Mouse (Mus musculus) limb, embryonic 10.5 days (tissue): ENCODE data around the gene Mybpc1. TPM values are rescaled to one million over a fixed set of nuclear protein-coding genes. Genes with fewer than 3 reads are reported as not detected.

ENCODE experiments used
- DNase-seq: peaks from one replicate; pipeline ENCODE4 v3.0.0-alpha.2; 2017; ENCODE audit warnings: low spot score
- H3K27ac ChIP-seq: fragments of 300-500 bp; sonication (generic); 2 replicates; pipeline ENCODE4 v1.5.1; 2016; ENCODE audit warnings: mild to moderate bottlenecking
- H3K27me3 ChIP-seq: fragments of 300-500 bp; sonication (generic); 2 replicates; pipeline ENCODE4 v1.6.1; 2016; ENCODE audit warnings: low read depth, mild to moderate bottlenecking; ENCODE audit not compliant: poor library complexity, severe bottlenecking
- H3K36me3 ChIP-seq: fragments of 300-500 bp; sonication (generic); 2 replicates; pipeline ENCODE4 v1.6.1; 2016; ENCODE audit warnings: mild to moderate bottlenecking, moderate library complexity
- H3K4me1 ChIP-seq: fragments of 300-500 bp; sonication (generic); 2 replicates; pipeline ENCODE4 v1.6.1; 2016
- H3K4me3 ChIP-seq: fragments of 300-500 bp; sonication (generic); 2 replicates; pipeline ENCODE4 v1.5.1; 2016; ENCODE audit warnings: mild to moderate bottlenecking, moderate library complexity
- H3K9me3 ChIP-seq: fragments of 300-500 bp; sonication (generic); replicated peaks from 2 replicates; pipeline ENCODE4 v1.6.1; 2016; ENCODE audit warnings: mild to moderate bottlenecking
- WGBS: fragments of 180-500 bp; shearing (Covaris S2); methylation state at CpG from one replicate; pipeline ENCODE4 v1.1.7; 2016; 5-methylcytosine and 5-hydroxymethylcytosine counted together
- polyA plus RNA-seq: library from polyadenylated mRNA; unstranded; fragments of >200 nt; fragmentation: Nextera tagmentation; extraction: Ambion mirVana; gene quantifications from 2 replicates; pipeline ENCODE4 v1.2.1, GENCODE M21; 2016

Gene Mybpc1
- polyA plus RNA-seq, 1 experiment from 2014 or later: 8.0 TPM

DNA sequence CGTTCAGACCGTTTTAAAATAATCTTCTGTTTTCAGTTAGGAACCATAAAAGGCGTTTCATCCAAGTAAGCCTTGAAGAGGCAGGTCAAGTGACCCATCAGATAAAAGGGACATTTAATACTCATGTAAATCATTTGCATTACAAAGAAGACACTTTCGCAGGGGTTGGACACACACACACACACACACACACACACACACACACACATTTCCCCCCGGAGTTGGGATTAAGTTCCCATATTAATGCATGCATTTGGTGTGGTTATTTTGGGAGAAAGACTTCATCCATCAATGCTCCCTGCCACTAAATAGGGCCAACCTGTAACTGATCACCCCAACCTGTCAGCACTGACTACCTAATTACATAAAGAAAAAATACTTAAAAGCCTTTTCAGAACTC is 1.7 kb downstream of the Mybpc1 start:
- WGBS: 13% methylated on average over 5 of the region's 5 CpGs

DNA sequence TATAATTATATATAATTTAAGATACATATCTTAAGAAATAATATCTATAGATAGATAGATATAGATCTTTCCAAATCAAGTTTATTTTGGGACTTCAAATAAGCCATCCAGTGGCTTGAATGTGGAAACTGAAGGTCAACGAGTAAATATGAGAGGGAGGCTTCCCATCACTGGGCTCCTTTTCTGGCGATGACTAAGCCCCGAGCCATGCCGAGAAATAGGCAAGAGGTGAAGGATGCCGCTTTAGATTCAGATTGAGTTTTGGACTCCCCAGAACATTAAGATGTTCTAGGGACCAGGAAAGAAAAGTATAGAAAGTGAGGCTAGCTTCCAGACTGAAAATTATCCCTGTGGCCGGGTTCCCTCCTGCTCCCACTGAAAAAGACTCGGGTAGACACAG is 4.4 kb downstream of the Mybpc1 start:
- 92% methylated on average over 7 of the region's 7 CpGs for WGBS
- H3K27me3 ChIP-seq: no peaks in the 10 kb centered on the region

More for the DNA sequence above, 1.7 kb downstream of the Mybpc1 start:
- Histone ChIP-seq H3K9me3 (no peaks in the 10 kb centered on the region), H3K36me3 (no peaks in the 10 kb centered on the region), H3K27me3 (no peaks in the 10 kb centered on the region), H3K4me3 (no peak overlapping the region), H3K4me1 (peaks cover 26% of the 10 kb centered on the region), H3K27ac (no peak overlapping the region)
- peak; percentile 37 for DNase-seq

DNA sequence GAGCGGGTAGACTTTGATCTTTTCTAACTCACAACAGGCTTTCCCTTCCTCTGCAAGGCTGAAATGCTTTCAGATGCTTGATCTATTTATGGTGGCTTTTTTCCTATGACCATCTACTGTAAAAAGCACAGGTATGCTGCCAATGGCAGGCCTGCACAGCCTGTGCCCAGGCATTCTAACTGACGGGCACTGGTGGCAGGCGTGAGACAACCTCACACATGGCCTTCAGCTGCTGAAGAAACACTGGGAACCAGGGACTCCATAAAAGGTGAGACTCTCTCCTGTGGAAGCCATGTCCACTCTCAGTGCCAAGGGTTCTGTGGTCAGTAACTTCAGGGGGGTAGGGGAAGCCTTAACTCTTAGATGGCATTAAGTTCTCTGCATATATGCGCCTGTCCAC is 12.6 kb downstream of the Mybpc1 start:
- H3K36me3 ChIP-seq: no peaks in the 10 kb centered on the region
- no peak overlapping the region for H3K4me3 ChIP-seq
- H3K27ac ChIP-seq: no peak overlapping the region
- H3K27me3 ChIP-seq: no peaks in the 10 kb centered on the region
- DNase-seq: no peak
- H3K9me3 ChIP-seq: no peaks in the 10 kb centered on the region
- 90% methylated on average over 4 of the region's 4 CpGs for WGBS
- H3K4me1 ChIP-seq: 0 out of 2 replicates have a peak, but pooled peaks cover 6% of the 10 kb centered on the region

More for the DNA sequence above, 4.4 kb downstream of the Mybpc1 start:
- H3K36me3 ChIP-seq: no peaks in the 10 kb centered on the region
- DNase-seq: no peak
- H3K27ac ChIP-seq: no peak overlapping the region
- H3K4me1 ChIP-seq: peaks cover 17% of the 10 kb centered on the region
- H3K9me3 ChIP-seq: no peaks in the 10 kb centered on the region
- H3K4me3 ChIP-seq: no peak overlapping the region

DNA sequence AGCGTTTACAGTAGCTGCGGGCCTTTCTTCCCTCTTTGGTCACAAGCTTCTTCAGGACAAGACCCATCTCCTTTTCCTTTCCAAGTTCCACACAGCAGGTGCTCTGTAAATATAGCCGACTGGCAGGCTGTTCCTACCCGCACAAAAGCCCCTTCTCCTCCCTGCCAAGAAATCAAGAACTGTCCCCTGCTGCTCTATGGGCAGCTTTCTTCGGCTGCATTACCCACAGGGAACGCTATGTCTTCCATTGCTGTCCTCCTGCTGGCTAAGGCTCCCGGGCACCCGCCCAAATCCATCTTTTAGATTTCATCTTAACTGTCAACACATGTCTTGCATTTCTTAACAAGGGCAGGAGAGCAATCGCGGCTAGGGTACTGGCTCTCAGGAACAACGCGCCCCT is 13.9 kb downstream of the Mybpc1 start:
- H3K27ac ChIP-seq: no peak overlapping the region
- 86% methylated on average over 12 of the region's 12 CpGs for WGBS
- no peak for DNase-seq
- no peaks in the 10 kb centered on the region for H3K9me3 ChIP-seq
- H3K4me3 ChIP-seq: no peak overlapping the region
- H3K4me1 ChIP-seq: 0 out of 2 replicates have a peak, but pooled peaks cover 6% of the 10 kb centered on the region
- no peaks in the 10 kb centered on the region for H3K27me3 ChIP-seq
- H3K36me3 ChIP-seq: no peaks in the 10 kb centered on the region

DNA sequence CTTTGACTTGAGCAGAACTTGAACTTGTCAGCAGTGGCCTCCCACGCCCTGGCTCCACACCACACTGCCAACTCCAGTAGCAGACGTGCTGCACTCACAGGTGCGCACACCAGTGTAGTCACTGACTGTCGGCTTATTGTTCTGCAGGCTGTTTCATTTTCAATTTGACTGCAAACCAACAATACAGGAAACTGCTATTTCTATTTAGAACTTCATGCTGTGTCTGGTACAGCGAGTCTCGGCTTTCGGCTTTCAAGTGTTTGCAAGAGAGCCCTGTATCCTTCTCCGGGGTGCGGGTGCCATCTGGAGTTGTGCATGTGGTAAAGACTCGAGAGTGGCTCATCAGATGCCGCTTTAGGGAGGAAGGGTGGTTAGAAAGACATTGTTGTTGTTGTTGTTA is 20.5 kb downstream of the Mybpc1 start:
- H3K36me3 ChIP-seq: no peaks in the 10 kb centered on the region
- DNase-seq: no peak
- no peaks in the 10 kb centered on the region for H3K4me1 ChIP-seq
- no peaks in the 10 kb centered on the region for H3K27me3 ChIP-seq
- H3K4me3 ChIP-seq: no peak overlapping the region
- 94% methylated on average over 11 of the region's 11 CpGs for WGBS
- no peaks in the 10 kb centered on the region for H3K9me3 ChIP-seq
- H3K27ac ChIP-seq: no peak overlapping the region

DNA sequence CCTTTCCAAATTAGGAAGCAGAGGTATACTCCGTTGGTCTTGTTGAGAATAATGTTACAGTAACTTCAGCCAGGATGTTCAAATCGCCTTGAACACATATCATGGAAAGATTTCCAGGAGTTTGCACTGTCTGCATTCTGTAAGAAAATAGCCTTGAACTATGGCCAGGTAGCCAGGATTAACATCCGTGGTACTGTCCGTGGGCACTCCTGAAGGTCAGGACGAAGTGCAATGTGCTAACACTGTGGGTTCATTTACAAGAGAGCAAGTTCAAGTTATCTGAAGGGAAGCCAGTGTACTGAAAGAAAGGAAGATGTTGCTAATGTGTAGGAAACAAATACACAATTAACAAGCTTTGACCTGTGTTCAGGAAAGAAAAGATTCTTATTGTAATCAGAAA is 24.2 kb downstream of the Mybpc1 start:
- no peaks in the 10 kb centered on the region for H3K9me3 ChIP-seq
- no peak overlapping the region for H3K4me3 ChIP-seq
- H3K27me3 ChIP-seq: no peaks in the 10 kb centered on the region
- H3K36me3 ChIP-seq: no peaks in the 10 kb centered on the region
- H3K27ac ChIP-seq: no peak overlapping the region
- DNase-seq: no peak
- 93% methylated on average over 5 of the region's 5 CpGs for WGBS
- H3K4me1 ChIP-seq: no peaks in the 10 kb centered on the region

DNA sequence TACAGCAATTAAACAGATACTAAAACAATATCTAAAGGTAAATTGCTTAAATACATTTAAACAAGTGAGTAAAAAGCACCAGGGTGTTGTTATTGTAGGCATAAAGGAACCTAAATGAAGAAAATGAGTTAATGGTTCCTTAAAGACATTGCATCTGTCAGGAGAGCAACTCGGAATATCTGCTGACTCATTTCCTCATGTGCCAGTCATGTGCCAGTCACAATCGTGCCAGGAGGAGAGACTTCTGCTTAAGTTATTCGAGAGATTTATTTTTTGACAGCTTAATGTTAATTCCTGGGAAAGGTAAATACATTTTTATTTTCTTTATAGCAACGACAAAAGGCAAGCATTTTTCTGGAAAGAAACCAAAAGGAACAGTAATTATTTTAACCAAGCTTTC is 26.3 kb downstream of the Mybpc1 start:
- 90% methylated on average over 4 of the region's 4 CpGs for WGBS
- H3K9me3 ChIP-seq: no peaks in the 10 kb centered on the region
- no peaks in the 10 kb centered on the region for H3K27me3 ChIP-seq
- H3K36me3 ChIP-seq: no peaks in the 10 kb centered on the region
- H3K4me1 ChIP-seq: no peaks in the 10 kb centered on the region
- no peak for DNase-seq
- H3K4me3 ChIP-seq: no peak overlapping the region
- no peak overlapping the region for H3K27ac ChIP-seq

DNA sequence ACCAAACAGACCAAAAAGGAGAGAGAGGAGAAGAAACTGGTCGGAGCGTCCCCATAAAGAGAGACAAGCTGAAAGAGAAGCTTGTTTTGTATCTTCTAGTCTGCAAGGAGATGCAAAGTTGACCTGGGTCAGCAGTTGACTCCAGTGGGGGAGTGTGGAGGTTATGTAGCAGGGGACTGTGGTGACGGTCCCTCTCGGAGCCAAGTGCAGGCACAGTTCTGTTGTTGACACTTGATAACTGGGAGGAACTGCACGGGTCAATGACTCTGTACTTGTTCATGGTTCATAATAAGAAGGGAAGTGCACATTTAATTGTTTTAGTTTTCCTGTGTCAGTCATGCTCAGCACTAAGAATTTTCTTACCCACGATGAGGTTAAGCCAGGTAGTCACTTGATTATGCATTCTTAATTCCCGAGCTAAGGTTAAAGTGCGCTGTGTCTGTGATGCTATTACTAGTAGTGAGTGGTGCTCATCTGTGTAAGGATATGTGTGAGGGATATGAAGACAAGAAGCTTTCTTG is 30.8 kb downstream of the Mybpc1 start:
- Histone ChIP-seq H3K27me3 (no peaks in the 10 kb centered on the region), H3K9me3 (no peaks in the 10 kb centered on the region), H3K4me3 (no peak overlapping the region), H3K27ac (no peak overlapping the region), H3K4me1 (no peaks in the 10 kb centered on the region), H3K36me3 (no peaks in the 10 kb centered on the region)
- WGBS: 86% methylated on average over 8 of the region's 8 CpGs
- no peak for DNase-seq

DNA sequence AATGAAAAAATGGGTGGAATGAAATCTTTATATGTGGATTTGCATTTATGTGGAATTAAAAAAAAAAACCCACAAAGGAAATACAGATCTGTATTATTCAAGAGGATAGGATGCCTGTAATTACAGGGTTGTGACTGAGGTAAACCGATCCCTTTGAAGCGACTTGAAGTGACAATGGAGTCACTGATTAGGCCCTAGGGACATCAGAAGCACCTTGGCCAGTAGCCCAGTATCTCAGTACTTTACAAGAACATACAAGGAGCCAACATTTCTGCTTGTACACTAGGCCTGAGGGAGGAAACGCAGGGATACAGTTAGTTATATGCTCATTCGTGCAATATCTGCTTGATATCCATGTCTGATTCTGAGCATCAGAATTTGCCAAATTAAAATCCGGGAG is 32.8 kb downstream of the Mybpc1 start:
- no peak overlapping the region for H3K27ac ChIP-seq
- H3K9me3 ChIP-seq: no peaks in the 10 kb centered on the region
- H3K4me1 ChIP-seq: no peaks in the 10 kb centered on the region
- no peaks in the 10 kb centered on the region for H3K36me3 ChIP-seq
- WGBS: 87% methylated on average over 5 of the region's 5 CpGs
- no peak overlapping the region for H3K4me3 ChIP-seq
- H3K27me3 ChIP-seq: no peaks in the 10 kb centered on the region
- DNase-seq: no peak

DNA sequence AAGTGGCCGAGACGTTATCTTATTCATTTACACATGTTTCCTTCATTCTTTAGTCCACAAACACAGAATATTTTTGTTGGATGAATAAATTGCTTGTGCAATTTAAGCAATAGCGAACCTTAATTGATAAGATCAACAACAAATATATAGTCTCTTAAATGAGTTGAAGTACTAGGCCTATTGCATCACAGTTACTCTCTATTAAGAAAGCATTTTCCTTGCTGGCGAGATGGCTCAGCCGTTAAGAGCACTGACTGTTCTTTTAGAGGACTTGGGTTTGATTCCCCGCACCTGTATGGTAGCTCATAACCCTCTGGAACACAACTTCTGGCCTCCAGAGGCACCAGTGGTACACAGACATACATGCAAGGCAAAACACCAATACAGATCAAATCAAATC is 47.9 kb downstream of the Mybpc1 start:
- Histone ChIP-seq H3K36me3 (no peaks in the 10 kb centered on the region), H3K4me1 (no peaks in the 10 kb centered on the region), H3K9me3 (no peaks in the 10 kb centered on the region), H3K4me3 (no peak overlapping the region), H3K27me3 (no peaks in the 10 kb centered on the region), H3K27ac (no peak overlapping the region)
- DNase-seq: no peak
- WGBS: 93% methylated on average over 6 of the region's 6 CpGs

DNA sequence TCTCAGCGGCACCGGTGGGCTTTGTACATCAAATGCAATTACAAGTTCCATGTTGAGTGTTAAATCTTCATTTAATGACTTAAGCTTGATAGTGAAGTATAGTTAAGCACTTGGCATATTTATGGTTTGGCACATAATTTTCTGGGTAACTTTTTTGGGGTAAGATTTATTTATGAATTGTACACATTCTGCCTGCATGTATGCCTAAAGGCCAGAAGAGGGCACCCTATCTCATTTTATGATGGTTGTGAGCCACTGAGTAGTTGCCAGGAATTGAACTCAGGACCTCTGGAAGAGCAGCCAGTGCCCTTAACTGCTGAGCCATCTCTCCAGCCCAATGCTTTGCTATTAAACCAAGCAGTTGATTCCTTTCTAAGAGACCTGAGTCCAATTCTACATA is 52.2 kb downstream of the Mybpc1 start:
- Histone ChIP-seq H3K4me3 (no peak overlapping the region), H3K36me3 (no peaks in the 10 kb centered on the region), H3K27ac (no peak overlapping the region), H3K27me3 (no peaks in the 10 kb centered on the region), H3K4me1 (no peaks in the 10 kb centered on the region), H3K9me3 (no peaks in the 10 kb centered on the region)
- 92% methylated on average over 2 of the region's 2 CpGs for WGBS
- no peak for DNase-seq

DNA sequence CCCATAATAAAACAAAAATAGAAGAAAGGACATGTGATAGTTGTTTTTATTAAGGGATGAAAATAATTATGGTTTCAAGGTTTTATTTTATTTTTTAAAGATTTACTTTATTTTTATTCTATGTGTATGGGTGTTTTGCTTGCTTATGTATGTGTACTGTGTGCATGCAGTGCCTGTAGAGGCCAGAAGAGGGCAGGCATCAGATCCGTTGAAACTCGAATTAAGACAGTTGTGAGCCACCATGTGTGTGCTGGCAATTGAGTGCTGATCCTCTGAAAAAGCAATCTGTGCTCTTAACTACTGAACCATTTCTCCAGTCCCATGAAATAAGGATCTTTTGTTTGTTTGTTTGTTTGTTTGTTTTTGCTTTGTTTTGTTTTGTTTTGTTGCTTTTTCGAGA is 54.7 kb downstream of the Mybpc1 start:
- Histone ChIP-seq H3K36me3 (no peaks in the 10 kb centered on the region), H3K4me3 (no peak overlapping the region), H3K27ac (no peak overlapping the region), H3K4me1 (no peaks in the 10 kb centered on the region), H3K27me3 (no peaks in the 10 kb centered on the region), H3K9me3 (no peaks in the 10 kb centered on the region)
- no peak for DNase-seq
- 80% methylated on average over 3 of the region's 3 CpGs for WGBS

DNA sequence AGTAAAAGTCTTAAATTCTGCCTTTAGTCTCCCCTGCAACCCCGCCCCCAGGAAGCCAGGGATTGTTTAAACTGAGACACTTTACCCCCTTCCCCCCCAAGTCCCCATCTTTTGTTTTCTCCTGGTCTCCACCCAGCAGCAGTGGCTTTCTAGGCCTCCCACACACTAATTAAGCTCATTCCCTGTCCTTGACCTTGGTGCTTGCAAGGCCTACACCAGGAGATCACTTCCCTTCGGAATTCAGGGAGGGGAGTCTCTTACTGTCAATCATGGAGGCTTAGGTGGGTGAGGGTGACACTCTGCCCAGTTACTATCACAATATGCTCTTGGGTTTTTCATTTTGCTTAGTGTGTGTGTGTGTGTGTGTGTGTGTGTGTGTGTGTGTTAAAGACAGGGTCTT is 57.3 kb downstream of the Mybpc1 start:
- Histone ChIP-seq H3K4me3 (no peak overlapping the region), H3K27me3 (no peaks in the 10 kb centered on the region), H3K36me3 (0 out of 2 replicates have a peak, but pooled peaks cover 3% of the 10 kb centered on the region), H3K27ac (no peak overlapping the region), H3K4me1 (no peaks in the 10 kb centered on the region), H3K9me3 (no peaks in the 10 kb centered on the region)
- 61% methylated on average over 2 of the region's 2 CpGs for WGBS
- DNase-seq: no peak

DNA sequence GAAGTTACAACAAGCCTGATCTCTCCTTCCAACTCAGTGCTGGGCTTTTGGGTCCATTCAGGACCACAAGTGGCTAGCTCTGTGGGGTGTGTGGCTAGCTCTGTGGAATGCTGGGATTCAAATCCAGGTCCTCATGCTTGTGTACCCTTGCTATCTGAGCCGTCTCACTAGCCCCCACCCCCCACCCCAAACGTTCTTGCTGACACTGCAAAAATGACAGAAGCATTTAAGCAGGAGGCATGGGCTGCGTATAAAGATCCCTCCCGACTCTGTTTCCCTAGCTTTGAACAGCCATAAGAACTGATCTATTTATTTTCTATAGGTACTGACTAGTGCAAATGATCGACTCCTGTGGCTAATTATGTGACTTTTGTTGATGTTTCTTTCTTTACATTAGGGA is 74.3 kb downstream of the Mybpc1 start:
- H3K4me1 ChIP-seq: no peaks in the 10 kb centered on the region
- DNase-seq: no peak
- H3K27ac ChIP-seq: no peak overlapping the region
- H3K4me3 ChIP-seq: no peak overlapping the region
- WGBS: 73% methylated on average over 5 of the region's 5 CpGs
- no peaks in the 10 kb centered on the region for H3K36me3 ChIP-seq
- no peaks in the 10 kb centered on the region for H3K9me3 ChIP-seq
- no peaks in the 10 kb centered on the region for H3K27me3 ChIP-seq
